Mouse (Mus musculus): ENCODE results near the gene Golgb1.
A peak's percentile ranks its signal among the peaks of the same experiment; 100 is the strongest.

Golgb1 gene

GRCm38 (mm10) chr16:36946459-36947159 is 71.7 kb downstream of the Golgb1 start:
- DNase-seq = no peak

- no peak for DNase-seq
Observed at GRCm38 (mm10) chr16:36947646-36948197, 72.8 kb downstream of the Golgb1 start.

- DNase-seq = no peak
Observed at GRCm38 (mm10) chr16:36949614-36950336, 74.8 kb downstream of the Golgb1 start.

- DNase-seq = peak; percentile 54
Observed at GRCm38 (mm10) chr16:36951029-36951428, 76.1 kb downstream of the Golgb1 start.

- no peak for DNase-seq
Observed at GRCm38 (mm10) chr16:36955106-36955505, 80.2 kb downstream of the Golgb1 start.

GRCm38 (mm10) chr16:36963415-36963814 is 88.5 kb downstream of the Golgb1 start:
- DNase-seq = no peak

GRCm38 (mm10) chr16:36979127-36979526 is 104.2 kb downstream of the Golgb1 start:
- DNase-seq = no peak
